19 mouse cellular contexts compared by ENCODE assay signal in the genomic region with DNA sequence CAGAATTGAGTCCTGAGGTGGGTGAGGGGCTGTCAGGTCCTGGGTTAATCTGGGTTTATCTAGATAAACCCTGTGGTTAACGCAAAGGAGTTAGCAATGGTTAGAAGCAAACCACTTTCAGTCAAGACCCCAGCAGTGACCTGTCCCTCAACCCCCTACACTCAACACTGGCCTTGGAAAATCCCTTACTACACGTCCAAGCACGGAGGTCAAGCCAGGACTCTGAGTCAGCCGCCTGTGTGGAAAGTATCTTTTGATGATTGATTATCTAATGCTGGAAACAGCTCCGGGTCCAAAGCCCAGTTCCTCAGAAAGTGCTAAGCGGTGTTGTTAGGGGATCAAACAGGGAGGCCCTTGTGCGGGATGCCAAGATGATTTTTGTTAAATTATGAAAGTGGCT. TPM values are rescaled to one million over a fixed set of nuclear protein-coding genes. Genes with fewer than 3 reads are reported as not detected.
A peak's percentile ranks its signal among the peaks of the same experiment; 100 is the strongest.
DNase-seq lines count a peak whose midpoint lies in the region; ATAC-seq and TF ChIP-seq lines count a peak whose summit lies in the region.
"Had no signal": no experiment of that assay in that cellular context is flagged by ENCODE, and none has a peak within 500 bp of the region (broad histone marks: within the 10 kb centered on the region; RNA-seq: fewer than 3 reads in every experiment).

No protein-coding gene starts in this region.

- peak; percentile 21 for DNase-seq in gastrocnemius, postnatal 25 days
- no peak for DNase-seq in gastrocnemius, postnatal 10 days
- DNase-seq in urinary bladder, postnatal 14 days (ENCODE audit: low spot score): peak; percentile 28
- DNase-seq in urinary bladder, adult 2 months (ENCODE audit: low spot score): no peak
- DNase-seq in adrenal gland, postnatal 25 days: peak; percentile 70
- peak; percentile 20 for DNase-seq in stomach, postnatal 0 days (ENCODE audit: low spot score)
- DNase-seq in embryo, embryonic 9.5 days (ENCODE audit: extremely low spot score): no peak
- no peak for DNase-seq in hindbrain, embryonic 14.5 days (ENCODE audit: low spot score)
- DNase-seq: cerebellum, adult 9-11 months; forebrain, postnatal 0 days; kidney, adult 18-20 months; liver, embryonic 13.5 days; right cerebral cortex, postnatal 4 days; thymus, postnatal 4 days had no signal

- no peaks in the 10 kb centered on the region for H3K4me1 ChIP-seq in stomach, postnatal 0 days (replicated peaks; ENCODE audit: control insufficient read depth, insufficient read depth)
- no peaks in the 10 kb centered on the region for H3K4me1 ChIP-seq in hindbrain, embryonic 14.5 days (replicated peaks; ENCODE audit: control insufficient read depth, insufficient read depth, low read length)
- H3K4me1 ChIP-seq: embryonic facial prominence, embryonic 15.5 days; liver, embryonic 13.5 days had no signal

- H3K36me3 ChIP-seq in stomach, postnatal 0 days (ENCODE audit: control insufficient read depth, insufficient read depth, low read length): no peaks in the 10 kb centered on the region
- H3K36me3 ChIP-seq in hindbrain, embryonic 14.5 days (replicated peaks; ENCODE audit: control insufficient read depth, insufficient read depth): no peaks in the 10 kb centered on the region
- H3K36me3 ChIP-seq: embryonic facial prominence, embryonic 15.5 days; liver, embryonic 13.5 days had no signal

- H3K4me2 ChIP-seq in stomach, postnatal 0 days (replicated peaks; ENCODE audit: low read depth): no peak overlapping the region
- no peak overlapping the region for H3K4me2 ChIP-seq in hindbrain, embryonic 14.5 days (replicated peaks)
- H3K4me2 ChIP-seq: embryonic facial prominence, embryonic 15.5 days; liver, embryonic 13.5 days had no signal

- no peak overlapping the region for H3K4me3 ChIP-seq in stomach, postnatal 0 days (ENCODE audit: low read depth, low read length)
- no peak overlapping the region for H3K4me3 ChIP-seq in hindbrain, embryonic 14.5 days (replicated peaks; ENCODE audit: low read length)
- H3K4me3 ChIP-seq: embryonic facial prominence, embryonic 15.5 days; liver, embryonic 13.5 days had no signal

- no peak for TF ChIP-seq CTCF in stomach, postnatal 0 days (IDR thresholded peaks at IDR 0.05; ENCODE audit: low read depth)

- 12% methylated on average over 7 of the region's 7 CpGs for WGBS in stomach, postnatal 0 days
- WGBS in hindbrain, embryonic 14.5 days: 51% methylated on average over 7 of the region's 7 CpGs

- H3K9ac ChIP-seq in stomach, postnatal 0 days (ENCODE audit: low read length): no peak overlapping the region
- H3K9ac ChIP-seq in hindbrain, embryonic 14.5 days: no peak overlapping the region
- H3K9ac ChIP-seq: embryonic facial prominence, embryonic 15.5 days; forebrain, postnatal 0 days; liver, embryonic 13.5 days had no signal

- H3K27me3 ChIP-seq in stomach, postnatal 0 days (ENCODE audit: control insufficient read depth, insufficient read depth, low read length): no peaks in the 10 kb centered on the region
- H3K27me3 ChIP-seq in hindbrain, embryonic 14.5 days (ENCODE audit: control insufficient read depth, insufficient read depth, low read length): no peaks in the 10 kb centered on the region
- H3K27me3 ChIP-seq: CH12.LX; embryonic facial prominence, embryonic 15.5 days; liver, embryonic 13.5 days had no signal

- no peak for ATAC-seq in stomach, postnatal 0 days (ENCODE audit: low FRiP score, low TSS enrichment)
- ATAC-seq in hindbrain, embryonic 14.5 days (ENCODE audit: low FRiP score): no peak
- ATAC-seq: forebrain, postnatal 0 days had no signal

- H3K27ac ChIP-seq in stomach, postnatal 0 days (replicated peaks): no peak overlapping the region
- H3K27ac ChIP-seq in hindbrain, embryonic 14.5 days: no peak overlapping the region
- H3K27ac ChIP-seq: embryonic facial prominence, embryonic 15.5 days; kidney, postnatal 0 days; liver, embryonic 13.5 days had no signal

- no peaks in the 10 kb centered on the region for H3K9me3 ChIP-seq in stomach, postnatal 0 days (ENCODE audit: control insufficient read depth, low read length)
- 0 out of 2 replicates have a peak, but pooled peaks cover 6% of the 10 kb centered on the region for H3K9me3 ChIP-seq in hindbrain, embryonic 14.5 days (ENCODE audit: control insufficient read depth, low read length)
- H3K9me3 ChIP-seq: embryonic facial prominence, embryonic 15.5 days; liver, embryonic 13.5 days had no signal

- TF ChIP-seq EP300 in stomach, postnatal 0 days (optimal IDR thresholded peaks at IDR 0.05): no peak

RNA-seq across cellular contexts. Expression of a gene that starts 42.5 kb away (rescaled TPM):
- total RNA-seq in gastrocnemius, postnatal 25 days (2021): 1 to 10 TPM; 3.3 to 4.2 TPM
- total RNA-seq in gastrocnemius, postnatal 10 days (2021): 10 to 100 TPM; 10.4 to 12.9 TPM
- 2.0 and 2.6 TPM in 2 replicates for polyA plus RNA-seq in urinary bladder, adult 2 months (2012; rRNA removed)
- total RNA-seq in adrenal gland, postnatal 25 days (2021): 0.76 TPM in 2 replicates
- polyA plus RNA-seq in stomach, postnatal 0 days (2015; fragmentation: Nextera tagmentation; extraction: Ambion mirVana): 2.8 and 2.9 TPM in 2 replicates
- polyA plus RNA-seq in hindbrain, embryonic 14.5 days (2014; fragmentation: Nextera tagmentation; extraction: Ambion mirVana): 5.3 and 5.7 TPM in 2 replicates
- total RNA-seq: CH12.LX; hematopoietic stem cell, adult 5-6 weeks; MEL had no signal

Comparison
In these comparisons a context has a peak if more than half of its experiments do, and no peak if none do; other contexts are left out.
1. DNase-seq: peak in gastrocnemius, postnatal 25 days (single experiment), urinary bladder, postnatal 14 days (single experiment), adrenal gland, postnatal 25 days (single experiment) and stomach, postnatal 0 days (single experiment); none in gastrocnemius, postnatal 10 days (single experiment), urinary bladder, adult 2 months (single experiment), embryo, embryonic 9.5 days (single experiment) and hindbrain, embryonic 14.5 days (single experiment).